Mouse (Mus musculus): ENCODE measurements at regions not wholly inside any gene's neighbourhood (a gene's known extent, or its start where the extent isn't known, plus 50 kb on each side); places are given as distances from the start of the nearest gene placed in this dataset.

- TF ChIP-seq POLR2A (IDR thresholded peaks at IDR 0.05; ENCODE audit: low read depth, low read length) (no peak), CTCF (conservative IDR thresholded peaks at IDR 0.05; ENCODE audit: insufficient read depth, insufficient read length, low read depth, low read length) (no peak)
Measured at GRCm38 (mm10) chr12:42137764-42138163, 651.5 kb upstream of the Lrrn3 start.
